Mouse (Mus musculus): Measurements from ENCODE around the gene Foxo1. TPM values are rescaled to one million over a fixed set of nuclear protein-coding genes. Genes with fewer than 3 reads are reported as not detected.

The Foxo1 gene
- polyA plus RNA-seq, 1 experiment from 2014 or later = 2.3 TPM

- 80% methylated on average over 6 of the region's 6 CpGs for WGBS
Measured at GRCm38 (mm10) chr3:52364576-52364975, 96.4 kb downstream of the Foxo1 start.

DNA sequence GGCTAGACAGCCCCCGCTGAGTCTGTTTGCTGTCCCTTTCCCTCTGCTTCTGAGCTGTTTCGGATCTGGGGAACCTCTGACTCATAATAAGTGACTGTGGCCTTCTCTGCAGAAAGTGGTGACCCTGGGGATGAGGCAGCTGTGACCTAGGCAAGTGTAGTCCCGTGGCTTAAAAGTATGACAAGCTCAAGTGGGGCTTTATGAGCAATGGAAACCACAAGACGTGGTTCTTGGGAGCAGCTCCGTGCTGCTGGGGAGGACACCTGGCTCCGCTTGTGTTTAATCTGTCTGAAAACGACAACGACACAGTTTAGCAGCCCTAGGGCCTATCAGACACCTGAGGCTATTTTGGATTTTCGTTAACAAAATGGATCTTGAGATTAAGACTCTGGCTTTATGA lies 101.1 kb downstream of the Foxo1 start:
- Histone ChIP-seq H3K4me3 (ENCODE audit: low read length) (no peak overlapping the region), H3K27ac (ENCODE audit: low read depth, low read length) (no peak overlapping the region), H3K9me3 (ENCODE audit: control insufficient read depth, low read length) (no peaks in the 10 kb centered on the region; the same call in 1 of the 2 replicates), H3K36me3 (ENCODE audit: control insufficient read depth, insufficient read depth, low read length) (no peaks in the 10 kb centered on the region), H3K4me1 (ENCODE audit: control insufficient read depth, insufficient read depth, low read depth, low read length) (no peaks in the 10 kb centered on the region), H3K27me3 (replicated peaks; ENCODE audit: control insufficient read depth, insufficient read depth, low read length) (no peaks in the 10 kb centered on the region), H3K4me2 (ENCODE audit: low read length) (no peak overlapping the region), H3K9ac (ENCODE audit: low read depth, low read length) (no peak overlapping the region)
- 91% methylated on average over 9 of the region's 9 CpGs for WGBS
- ATAC-seq = no peak

More at GRCm38 (mm10) chr3:52364576-52364975, 96.4 kb downstream of the Foxo1 start:
- Histone ChIP-seq H3K36me3 (ENCODE audit: control insufficient read depth, insufficient read depth, low read length) (no peaks in the 10 kb centered on the region), H3K9me3 (ENCODE audit: control insufficient read depth, low read length) (no peaks in the 10 kb centered on the region), H3K4me2 (ENCODE audit: low read length) (no peak overlapping the region), H3K27ac (ENCODE audit: low read depth, low read length) (no peak overlapping the region), H3K9ac (ENCODE audit: low read depth, low read length) (no peak overlapping the region), H3K4me3 (ENCODE audit: low read length) (no peak overlapping the region), H3K27me3 (replicated peaks; ENCODE audit: control insufficient read depth, insufficient read depth, low read length) (no peaks in the 10 kb centered on the region), H3K4me1 (ENCODE audit: control insufficient read depth, insufficient read depth, low read depth, low read length) (no peaks in the 10 kb centered on the region)
- no peak for ATAC-seq

- H3K4me3 ChIP-seq (ENCODE audit: low read length) = no peak overlapping the region
- H3K4me2 ChIP-seq (ENCODE audit: low read length) = no peak overlapping the region
- no peaks in the 10 kb centered on the region; the same call in 1 of the 2 replicates for H3K9me3 ChIP-seq (ENCODE audit: control insufficient read depth, low read length)
- no peaks in the 10 kb centered on the region for H3K36me3 ChIP-seq (ENCODE audit: control insufficient read depth, insufficient read depth, low read length)
- no peak overlapping the region for H3K9ac ChIP-seq (ENCODE audit: low read depth, low read length)
- 78% methylated on average over 7 of the region's 7 CpGs for WGBS
- no peaks in the 10 kb centered on the region for H3K27me3 ChIP-seq (replicated peaks; ENCODE audit: control insufficient read depth, insufficient read depth, low read length)
- H3K4me1 ChIP-seq (ENCODE audit: control insufficient read depth, insufficient read depth, low read depth, low read length) = no peaks in the 10 kb centered on the region
- no peak for ATAC-seq
- H3K27ac ChIP-seq (ENCODE audit: low read depth, low read length) = no peak overlapping the region
Measured at GRCm38 (mm10) chr3:52369881-52370428, 101.8 kb downstream of the Foxo1 start.

DNA sequence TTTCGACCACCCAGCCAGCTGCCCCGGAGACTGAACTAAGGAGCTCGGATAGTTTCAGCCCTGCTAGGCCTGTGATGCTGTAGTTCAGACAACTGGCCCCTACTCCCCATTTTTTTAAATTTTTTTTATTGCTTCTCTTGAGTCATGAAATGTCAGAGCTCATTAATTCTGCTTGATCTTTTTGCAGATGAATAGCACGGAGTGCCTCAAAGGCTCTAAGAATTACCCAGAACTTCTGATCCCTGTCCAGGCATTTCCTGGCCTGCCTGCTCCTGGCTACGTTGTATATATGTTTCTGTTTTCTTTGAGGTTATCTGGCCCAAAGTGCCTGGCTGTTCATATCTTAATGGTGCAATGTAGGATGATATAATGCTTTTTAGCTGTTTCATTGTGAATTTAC lies 108.8 kb downstream of the Foxo1 start:
- H3K9me3 ChIP-seq (ENCODE audit: control insufficient read depth, low read length) = no peaks in the 10 kb centered on the region; the same call in 1 of the 2 replicates
- WGBS = 77% methylated on average over 5 of the region's 5 CpGs

DNA sequence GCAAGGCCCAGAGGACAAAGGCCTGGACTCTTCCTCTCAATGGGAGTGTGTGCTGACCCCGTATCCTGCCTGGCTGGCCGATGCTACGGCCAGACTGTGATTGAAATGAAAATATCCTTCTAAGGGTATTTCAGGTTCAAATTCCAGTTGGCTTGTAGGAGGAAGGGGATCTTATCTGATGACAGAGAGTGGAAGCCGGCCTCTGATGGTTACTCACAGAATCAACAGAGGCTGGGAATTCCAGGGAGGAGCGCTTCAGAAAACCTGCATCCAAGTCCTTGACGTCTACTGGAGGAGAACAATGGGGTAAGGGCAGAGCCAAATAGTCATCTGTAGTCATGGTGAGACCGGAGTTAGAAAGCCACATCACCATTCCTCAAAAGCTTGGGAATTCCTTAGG lies 115.2 kb downstream of the Foxo1 start:
- Histone ChIP-seq H3K4me3 (ENCODE audit: low read length) (no peak overlapping the region), H3K9ac (ENCODE audit: low read depth, low read length) (no peak overlapping the region), H3K27ac (ENCODE audit: low read depth, low read length) (no peak overlapping the region), H3K27me3 (replicated peaks; ENCODE audit: control insufficient read depth, insufficient read depth, low read length) (no peaks in the 10 kb centered on the region), H3K36me3 (ENCODE audit: control insufficient read depth, insufficient read depth, low read length) (no peaks in the 10 kb centered on the region), H3K9me3 (ENCODE audit: control insufficient read depth, low read length) (no peaks in the 10 kb centered on the region), H3K4me2 (ENCODE audit: low read length) (no peak overlapping the region), H3K4me1 (ENCODE audit: control insufficient read depth, insufficient read depth, low read depth, low read length) (no peaks in the 10 kb centered on the region)
- no peak for ATAC-seq
- WGBS = 77% methylated on average over 7 of the region's 7 CpGs

More for the DNA sequence above, 108.8 kb downstream of the Foxo1 start:
- Histone ChIP-seq H3K27me3 (replicated peaks; ENCODE audit: control insufficient read depth, insufficient read depth, low read length) (no peaks in the 10 kb centered on the region), H3K4me1 (ENCODE audit: control insufficient read depth, insufficient read depth, low read depth, low read length) (no peaks in the 10 kb centered on the region), H3K27ac (ENCODE audit: low read depth, low read length) (no peak overlapping the region), H3K4me2 (ENCODE audit: low read length) (no peak overlapping the region), H3K9ac (ENCODE audit: low read depth, low read length) (no peak overlapping the region), H3K36me3 (ENCODE audit: control insufficient read depth, insufficient read depth, low read length) (no peaks in the 10 kb centered on the region), H3K4me3 (ENCODE audit: low read length) (no peak overlapping the region)
- no peak for ATAC-seq

- no peak for ATAC-seq
- Histone ChIP-seq H3K9me3 (ENCODE audit: control insufficient read depth, low read length) (no peaks in the 10 kb centered on the region), H3K36me3 (ENCODE audit: control insufficient read depth, insufficient read depth, low read length) (no peaks in the 10 kb centered on the region), H3K4me1 (ENCODE audit: control insufficient read depth, insufficient read depth, low read depth, low read length) (no peaks in the 10 kb centered on the region), H3K27me3 (replicated peaks; ENCODE audit: control insufficient read depth, insufficient read depth, low read length) (no peaks in the 10 kb centered on the region; the same call in 1 of the 2 replicates), H3K27ac (ENCODE audit: low read depth, low read length) (no peak overlapping the region), H3K4me3 (ENCODE audit: low read length) (no peak overlapping the region), H3K9ac (ENCODE audit: low read depth, low read length) (no peak overlapping the region), H3K4me2 (ENCODE audit: low read length) (no peak overlapping the region)
- WGBS = 44% methylated on average over 8 of the region's 8 CpGs
Measured at GRCm38 (mm10) chr3:52386343-52386742, 118.2 kb downstream of the Foxo1 start.

- ATAC-seq = no peak
- 92% methylated on average over 7 of the region's 7 CpGs for WGBS
- H3K4me2 ChIP-seq (ENCODE audit: low read length) = no peak overlapping the region
- no peaks in the 10 kb centered on the region for H3K36me3 ChIP-seq (ENCODE audit: control insufficient read depth, insufficient read depth, low read length)
- H3K27me3 ChIP-seq (replicated peaks; ENCODE audit: control insufficient read depth, insufficient read depth, low read length) = no peaks in the 10 kb centered on the region; the same call in 1 of the 2 replicates
- no peak overlapping the region for H3K9ac ChIP-seq (ENCODE audit: low read depth, low read length)
- no peak overlapping the region for H3K27ac ChIP-seq (ENCODE audit: low read depth, low read length)
- no peak overlapping the region for H3K4me3 ChIP-seq (ENCODE audit: low read length)
- no peaks in the 10 kb centered on the region for H3K4me1 ChIP-seq (ENCODE audit: control insufficient read depth, insufficient read depth, low read depth, low read length)
- no peaks in the 10 kb centered on the region for H3K9me3 ChIP-seq (ENCODE audit: control insufficient read depth, low read length)
Measured at GRCm38 (mm10) chr3:52390321-52390720, 122.2 kb downstream of the Foxo1 start.

DNA sequence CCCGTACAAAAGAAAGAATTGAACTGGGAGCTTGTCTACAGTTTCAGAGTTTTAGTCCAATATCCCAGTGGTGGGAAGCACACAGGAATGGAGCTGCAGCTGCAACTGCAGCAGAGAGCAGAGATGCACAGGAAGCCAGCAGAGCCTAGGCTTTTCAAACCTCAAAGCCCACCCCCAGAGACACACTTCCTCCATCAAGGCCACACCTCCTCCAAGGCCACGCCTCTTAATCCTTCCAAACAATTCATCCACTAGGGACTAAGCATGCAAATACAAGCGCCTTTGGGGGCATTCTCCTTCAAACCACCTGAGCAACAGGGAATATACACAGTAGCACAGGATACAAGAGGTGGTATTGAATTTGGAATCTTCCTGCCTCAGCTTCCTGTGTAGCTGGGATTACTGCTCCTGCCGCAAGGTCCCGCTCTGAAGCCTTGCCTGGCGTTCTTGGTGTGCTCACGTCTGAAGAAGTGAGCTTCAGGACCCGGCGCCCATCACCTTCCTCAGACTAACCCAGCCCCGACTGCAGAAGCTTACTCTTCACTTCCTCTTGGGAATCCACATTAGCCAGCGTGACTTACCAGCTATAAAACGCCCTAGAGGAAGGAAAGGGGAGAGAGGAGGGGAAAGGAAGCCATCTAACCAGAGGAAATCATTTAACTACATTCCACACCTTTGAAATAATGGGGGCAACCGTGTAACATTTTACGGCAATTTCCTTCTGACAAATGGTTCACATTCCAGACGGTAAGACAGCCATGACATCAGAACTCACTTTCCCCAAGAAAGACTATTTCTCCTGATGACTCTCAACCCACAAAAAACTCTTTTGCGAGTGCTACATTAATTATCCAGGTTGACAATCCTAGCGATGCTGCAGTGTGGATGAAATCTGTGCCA lies 122.9 kb downstream of the Foxo1 start:
- ATAC-seq = no peak
- Histone ChIP-seq H3K27me3 (replicated peaks; ENCODE audit: control insufficient read depth, insufficient read depth, low read length) (no peaks in the 10 kb centered on the region; the same call in 1 of the 2 replicates), H3K4me3 (ENCODE audit: low read length) (no peak overlapping the region), H3K4me2 (ENCODE audit: low read length) (no peak overlapping the region), H3K27ac (ENCODE audit: low read depth, low read length) (no peak overlapping the region), H3K36me3 (ENCODE audit: control insufficient read depth, insufficient read depth, low read length) (no peaks in the 10 kb centered on the region), H3K9ac (ENCODE audit: low read depth, low read length) (no peak overlapping the region), H3K4me1 (ENCODE audit: control insufficient read depth, insufficient read depth, low read depth, low read length) (no peaks in the 10 kb centered on the region), H3K9me3 (ENCODE audit: control insufficient read depth, low read length) (no peaks in the 10 kb centered on the region)
- WGBS = 76% methylated on average over 17 of the region's 17 CpGs

DNA sequence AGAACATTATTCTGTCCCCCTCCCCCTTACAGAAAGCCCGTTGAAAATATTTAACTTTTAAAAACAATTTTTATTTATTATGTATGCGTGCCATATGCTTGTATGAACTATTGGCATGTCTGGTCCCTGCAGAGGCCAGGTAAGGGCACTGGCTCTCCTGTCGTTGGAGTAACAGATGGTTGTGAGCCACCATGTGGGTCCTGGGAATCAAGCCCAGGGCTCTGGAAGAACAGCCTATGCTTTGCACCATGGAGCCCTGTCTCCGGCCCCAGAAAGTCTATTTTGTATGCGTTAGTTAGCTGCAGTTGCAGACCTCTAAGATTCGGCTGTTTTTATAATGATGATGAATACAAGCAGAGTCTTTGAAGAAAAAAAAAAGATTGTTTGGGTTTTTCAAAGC lies 123.8 kb downstream of the Foxo1 start:
- Histone ChIP-seq H3K4me2 (ENCODE audit: low read length) (no peak overlapping the region), H3K9me3 (ENCODE audit: control insufficient read depth, low read length) (no peaks in the 10 kb centered on the region), H3K4me1 (ENCODE audit: control insufficient read depth, insufficient read depth, low read depth, low read length) (no peaks in the 10 kb centered on the region), H3K27ac (ENCODE audit: low read depth, low read length) (no peak overlapping the region), H3K9ac (ENCODE audit: low read depth, low read length) (no peak overlapping the region), H3K36me3 (ENCODE audit: control insufficient read depth, insufficient read depth, low read length) (no peaks in the 10 kb centered on the region), H3K4me3 (ENCODE audit: low read length) (no peak overlapping the region), H3K27me3 (replicated peaks; ENCODE audit: control insufficient read depth, insufficient read depth, low read length) (no peaks in the 10 kb centered on the region; the same call in 1 of the 2 replicates)
- 0 out of 2 replicates have a peak, but pooled peaks have one; percentile 45 for ATAC-seq
- 59% methylated on average over 6 of the region's 6 CpGs for WGBS
